Mouse (Mus musculus) ovary, postnatal 10 days (tissue): ENCODE measurements around the gene Dpf1.

ENCODE experiments used
- DNase-seq: peaks from one replicate; pipeline ENCODE4 v3.0.0; 2022; ENCODE audit warnings: low spot score

The Dpf1 gene

GRCm38 (mm10) chr7:29309749-29310148 lies 6.0 kb downstream of the Dpf1 start:
- no peak for DNase-seq

GRCm38 (mm10) chr7:29313051-29313450 lies 9.3 kb downstream of the Dpf1 start:
- DNase-seq, result no peak

GRCm38 (mm10) chr7:29313572-29314261 lies 10.0 kb downstream of the Dpf1 start:
- no peak for DNase-seq

GRCm38 (mm10) chr7:29314844-29315628 lies 11.3 kb downstream of the Dpf1 start:
- no peak for DNase-seq

GRCm38 (mm10) chr7:29316137-29316734 lies 12.5 kb downstream of the Dpf1 start:
- no peak for DNase-seq

- DNase-seq, result no peak
These were observed 13.2 kb downstream of the Dpf1 start for GRCm38 (mm10) chr7:29316976-29317375.

- no peak for DNase-seq
These were observed 13.8 kb downstream of the Dpf1 start for GRCm38 (mm10) chr7:29317558-29317957.

GRCm38 (mm10) chr7:29318115-29318911 lies 14.6 kb downstream of the Dpf1 start:
- DNase-seq, result no peak

GRCm38 (mm10) chr7:29319337-29320307 lies 15.9 kb downstream of the Dpf1 start:
- DNase-seq, result no peak

GRCm38 (mm10) chr7:29327087-29327486 lies 23.3 kb downstream of the Dpf1 start:
- no peak for DNase-seq

GRCm38 (mm10) chr7:29328984-29329383 lies 25.2 kb downstream of the Dpf1 start:
- DNase-seq, result no peak

GRCm38 (mm10) chr7:29334156-29334555 lies 30.4 kb downstream of the Dpf1 start:
- DNase-seq, result no peak

- DNase-seq, result no peak
These were observed 31.5 kb downstream of the Dpf1 start for GRCm38 (mm10) chr7:29335276-29335675.

GRCm38 (mm10) chr7:29335841-29336671 lies 32.3 kb downstream of the Dpf1 start:
- no peak for DNase-seq

GRCm38 (mm10) chr7:29336795-29337319 lies 33.1 kb downstream of the Dpf1 start:
- no peak for DNase-seq

- no peak for DNase-seq
These were observed 34.0 kb downstream of the Dpf1 start for GRCm38 (mm10) chr7:29337766-29338165.

GRCm38 (mm10) chr7:29338351-29338919 lies 34.7 kb downstream of the Dpf1 start:
- DNase-seq, result no peak

GRCm38 (mm10) chr7:29338984-29339679 lies 35.4 kb downstream of the Dpf1 start:
- no peak for DNase-seq

- DNase-seq, result no peak
These were observed 36.5 kb downstream of the Dpf1 start for GRCm38 (mm10) chr7:29340247-29340646.
